Mouse (Mus musculus): ENCODE measurements around the gene Gm11127.
"Not testable (repeated sequence)": the region's sequence is repeated elsewhere in the genome, so short reads cannot be mapped to it uniquely, and the experiment has no call there.

Gene Gm11127

GRCm38 (mm10) chr17:36031583-36032331, 26.4 kb downstream of the Gm11127 start:
- peak; percentile 76 for DNase-seq (ENCODE audit: low read depth, low spot score)

DNA sequence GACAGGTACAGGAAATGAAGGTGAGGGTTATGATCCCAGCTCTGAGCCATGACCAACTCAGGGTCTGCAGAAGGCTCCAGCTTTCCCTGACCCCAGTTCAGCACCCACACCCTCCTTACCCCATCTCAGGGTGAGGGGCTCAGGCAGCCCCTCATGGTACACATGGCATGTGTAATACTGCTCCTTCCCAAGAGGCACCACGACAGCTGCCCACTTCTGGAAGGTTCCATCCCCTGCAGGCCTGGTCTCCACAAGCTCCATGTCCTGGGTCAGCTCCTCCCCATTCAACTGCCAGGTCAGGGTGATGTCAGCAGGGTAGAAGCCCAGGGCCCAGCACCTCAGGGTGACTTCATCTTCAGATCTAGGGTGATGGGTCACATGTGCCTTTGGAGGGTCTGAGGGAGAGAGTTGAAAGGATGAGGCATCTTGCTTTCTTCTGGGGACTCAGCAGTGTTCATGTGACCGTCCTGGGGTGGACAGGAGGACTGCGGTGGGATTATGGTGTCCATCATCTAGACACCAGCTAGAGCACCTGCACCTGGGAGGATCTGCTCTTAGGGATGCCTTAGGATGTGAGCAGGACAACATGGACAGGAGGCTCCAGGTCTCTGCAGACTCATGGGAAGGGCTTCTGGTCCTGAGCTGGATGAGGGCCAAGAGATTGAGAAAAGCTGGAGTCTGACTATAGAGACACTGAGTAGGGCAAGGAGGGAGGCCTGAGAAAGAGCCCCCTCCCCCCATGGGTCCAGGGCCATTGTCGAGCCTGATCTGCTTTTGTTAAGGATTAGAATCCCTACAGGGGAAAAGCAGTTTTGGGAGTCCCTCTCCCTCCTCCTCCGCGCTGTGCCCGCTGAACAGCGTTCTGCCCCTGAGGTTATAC, 27.2 kb downstream of the Gm11127 start:
- DNase-seq (ENCODE audit: low read depth, low spot score): not testable (repeated sequence)

DNA sequence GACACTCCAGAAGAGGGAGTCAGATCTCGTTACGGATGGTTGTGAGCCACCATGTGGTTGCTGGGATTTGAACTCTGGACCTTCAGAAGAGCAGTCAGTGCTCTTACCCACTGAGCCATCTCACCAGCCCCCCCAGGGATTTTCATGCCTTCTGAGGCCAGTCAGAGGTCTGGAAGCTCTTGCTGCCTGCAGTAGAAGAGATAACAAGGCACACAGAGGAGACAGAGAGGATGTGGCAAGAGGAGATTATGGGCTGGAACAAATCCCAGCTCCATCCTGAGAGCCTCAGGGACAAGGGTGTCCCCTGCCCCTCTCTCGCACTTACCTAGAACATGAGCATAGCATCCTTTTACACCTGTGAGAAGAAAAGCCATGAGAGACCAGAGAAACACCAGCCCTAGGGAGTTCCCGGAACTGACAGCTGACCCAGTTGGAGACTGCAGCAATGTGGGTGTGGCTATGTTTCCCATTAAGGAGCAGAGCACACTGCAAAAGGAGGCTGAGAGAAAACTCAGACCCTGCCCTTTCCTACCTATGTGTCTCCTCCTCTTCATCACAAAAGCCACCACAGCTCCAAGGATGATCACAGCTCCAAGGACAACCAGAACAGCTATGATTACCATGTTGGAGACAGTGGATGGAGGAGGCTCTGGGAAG, 28.0 kb downstream of the Gm11127 start:
- not testable (repeated sequence) for DNase-seq (ENCODE audit: low read depth, low spot score)

DNA sequence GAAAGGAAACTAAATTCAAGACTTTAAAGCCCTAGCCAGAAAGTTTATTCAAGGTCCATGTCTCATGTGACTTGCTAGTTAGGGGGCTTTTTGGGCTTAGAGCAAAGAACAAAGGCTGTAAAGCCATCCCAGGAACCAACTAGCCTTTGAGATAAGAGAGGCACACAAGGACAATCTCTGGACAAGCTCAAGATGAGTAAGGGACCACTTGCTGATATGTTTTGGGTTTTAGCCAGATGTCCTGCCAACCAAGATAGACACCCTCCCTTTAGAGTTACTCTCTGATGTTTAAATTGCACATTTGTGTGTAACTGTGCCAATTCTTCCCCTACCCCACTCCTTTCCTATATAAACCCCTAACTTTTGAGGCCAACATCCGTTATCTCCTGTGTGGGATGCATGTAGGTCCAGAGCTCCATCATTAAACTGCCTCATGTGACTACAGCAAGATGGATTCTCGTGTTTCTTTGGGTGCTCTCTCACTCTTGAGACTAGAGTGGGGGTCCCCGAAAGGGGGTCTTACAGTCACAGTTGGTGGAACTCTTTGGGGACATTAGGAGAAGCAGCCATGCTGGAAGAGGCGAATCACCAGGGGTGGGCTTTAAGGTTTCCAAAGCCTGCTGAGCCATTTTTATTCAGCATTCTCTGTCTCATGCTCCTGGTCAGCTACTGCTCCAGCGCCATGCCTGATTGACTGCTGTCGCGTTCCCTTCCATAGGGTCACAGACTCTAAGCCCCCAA, 29.1 kb downstream of the Gm11127 start:
- DNase-seq (ENCODE audit: low read depth, low spot score): no peak

DNA sequence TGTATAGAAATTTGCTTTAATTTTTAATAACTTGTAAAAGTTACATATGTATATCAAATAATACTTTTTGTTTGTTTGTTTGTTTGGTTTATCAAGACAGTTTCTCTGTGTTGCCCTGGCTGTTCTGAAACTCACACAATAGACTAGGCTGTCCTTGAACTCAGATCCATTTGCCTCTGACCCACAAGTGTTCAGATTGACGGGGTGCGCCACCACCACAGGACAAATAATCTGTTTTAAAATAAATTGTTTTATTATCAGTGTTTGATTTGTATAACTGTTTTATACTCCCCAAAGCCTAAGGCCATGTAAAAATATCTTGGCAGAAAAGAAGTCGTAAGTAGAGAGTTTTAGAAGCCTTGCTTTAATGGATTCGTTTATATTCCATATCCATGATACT, 30.5 kb downstream of the Gm11127 start:
- DNase-seq (ENCODE audit: low read depth, low spot score): no peak

GRCm38 (mm10) chr17:36025901-36026300, 32.3 kb downstream of the Gm11127 start:
- DNase-seq (ENCODE audit: low read depth, low spot score): no peak

DNA sequence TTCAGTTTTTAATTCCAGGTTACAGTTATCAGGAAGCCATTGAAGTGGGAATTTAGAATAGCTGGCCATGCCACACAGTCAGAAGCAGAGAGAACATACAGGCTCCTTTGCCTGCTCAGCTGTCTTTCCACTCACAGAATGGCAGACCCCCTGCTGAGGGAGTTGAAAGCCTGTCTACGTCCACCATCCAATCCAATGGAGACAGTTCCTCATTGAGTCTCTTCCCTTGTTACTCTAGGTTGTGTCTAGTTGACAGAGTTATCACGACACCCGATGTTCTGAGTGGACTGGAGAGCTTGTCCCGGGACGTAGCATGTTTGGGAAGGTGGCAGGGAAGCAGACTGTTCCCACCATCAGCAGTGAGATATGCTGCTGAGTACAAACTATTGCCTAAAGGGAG, 33.0 kb downstream of the Gm11127 start:
- DNase-seq (ENCODE audit: low read depth, low spot score): no peak

DNA sequence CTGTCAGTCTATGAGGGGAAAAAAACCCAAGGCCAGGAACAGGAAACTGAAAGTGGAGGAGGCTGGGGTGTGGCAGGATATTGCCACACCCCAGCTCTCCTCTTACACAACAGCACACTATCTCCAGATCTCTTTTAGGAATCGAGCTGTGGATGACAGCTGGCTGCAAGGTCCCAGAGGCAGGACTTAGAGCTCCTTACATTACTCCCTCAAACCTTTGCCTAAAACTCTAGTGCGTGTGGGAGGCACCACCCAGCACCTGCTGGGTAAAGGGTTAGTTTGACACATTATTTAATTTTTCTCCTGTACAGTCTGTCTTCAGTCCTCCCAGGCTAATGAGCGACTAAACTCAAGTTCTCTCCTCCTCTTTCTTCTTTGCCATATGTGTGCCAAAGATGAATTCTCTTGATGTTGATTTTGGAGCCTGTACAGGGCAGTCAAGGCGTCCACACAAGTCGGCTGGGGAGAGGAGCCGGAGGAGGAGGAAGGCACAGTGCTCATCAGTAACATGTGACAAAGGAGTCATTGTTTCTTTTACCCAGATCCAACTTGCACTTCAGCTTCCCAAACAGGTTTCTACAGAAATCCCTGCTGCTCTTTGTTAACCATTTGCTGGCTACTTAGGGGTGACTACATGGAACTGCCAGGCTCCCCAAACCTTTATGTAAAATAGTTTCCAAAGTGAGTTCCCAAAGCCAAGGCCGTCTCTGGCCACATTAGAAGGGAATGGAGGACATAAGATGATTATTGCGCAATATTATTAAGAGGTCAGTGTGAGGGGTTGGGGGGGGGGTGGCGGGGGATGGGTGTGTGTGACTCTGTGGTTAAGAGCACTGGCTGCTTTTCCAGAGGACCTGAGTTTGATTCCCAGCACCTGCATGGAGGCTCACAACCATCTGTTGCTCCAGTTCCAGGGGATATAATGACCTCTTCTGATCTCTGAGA, 34.2 kb downstream of the Gm11127 start:
- DNase-seq (ENCODE audit: low read depth, low spot score): no peak

DNA sequence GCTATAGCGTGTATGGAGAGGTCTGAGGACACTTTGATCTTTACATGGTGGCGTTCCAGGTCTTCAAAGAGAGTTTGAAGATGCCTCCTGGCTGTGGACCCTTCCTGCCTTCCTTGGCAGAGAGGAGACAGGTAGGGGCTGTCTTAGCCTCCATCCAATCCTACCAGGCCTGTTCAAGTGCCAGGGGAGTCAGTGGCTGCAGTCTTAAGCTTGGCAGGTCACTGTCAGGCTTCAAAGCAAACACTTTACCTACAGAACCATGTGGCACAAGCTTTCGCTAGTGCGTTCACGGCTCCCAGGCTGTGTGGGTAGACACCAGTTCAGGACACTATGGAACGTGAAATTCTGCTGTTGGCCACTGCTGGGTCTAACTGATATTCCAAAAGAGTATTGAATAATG, 35.2 kb downstream of the Gm11127 start:
- DNase-seq (ENCODE audit: low read depth, low spot score): no peak

- DNase-seq (ENCODE audit: low read depth, low spot score): no peak
Measured at GRCm38 (mm10) chr17:36022098-36022497, 36.1 kb downstream of the Gm11127 start.

DNA sequence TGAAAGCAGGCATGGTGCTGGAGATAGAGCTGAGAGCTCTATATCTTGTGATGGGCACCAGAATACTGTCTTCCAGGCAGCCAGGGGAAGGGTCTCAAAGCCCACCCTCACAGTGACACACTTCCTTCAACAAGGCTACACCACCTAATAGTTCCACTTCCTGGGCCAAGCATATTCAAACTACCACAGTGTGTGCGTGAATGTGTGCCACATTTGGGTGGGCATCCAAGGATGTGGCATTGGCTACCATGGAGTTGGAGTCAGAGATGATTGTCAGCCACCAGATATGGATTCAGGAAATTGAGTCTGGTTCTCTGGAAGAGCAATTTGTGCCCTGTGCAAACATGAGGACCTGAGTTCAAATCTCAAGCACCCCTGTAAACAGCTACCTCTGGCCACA, 36.9 kb downstream of the Gm11127 start:
- DNase-seq (ENCODE audit: low read depth, low spot score): peak; percentile 34

DNA sequence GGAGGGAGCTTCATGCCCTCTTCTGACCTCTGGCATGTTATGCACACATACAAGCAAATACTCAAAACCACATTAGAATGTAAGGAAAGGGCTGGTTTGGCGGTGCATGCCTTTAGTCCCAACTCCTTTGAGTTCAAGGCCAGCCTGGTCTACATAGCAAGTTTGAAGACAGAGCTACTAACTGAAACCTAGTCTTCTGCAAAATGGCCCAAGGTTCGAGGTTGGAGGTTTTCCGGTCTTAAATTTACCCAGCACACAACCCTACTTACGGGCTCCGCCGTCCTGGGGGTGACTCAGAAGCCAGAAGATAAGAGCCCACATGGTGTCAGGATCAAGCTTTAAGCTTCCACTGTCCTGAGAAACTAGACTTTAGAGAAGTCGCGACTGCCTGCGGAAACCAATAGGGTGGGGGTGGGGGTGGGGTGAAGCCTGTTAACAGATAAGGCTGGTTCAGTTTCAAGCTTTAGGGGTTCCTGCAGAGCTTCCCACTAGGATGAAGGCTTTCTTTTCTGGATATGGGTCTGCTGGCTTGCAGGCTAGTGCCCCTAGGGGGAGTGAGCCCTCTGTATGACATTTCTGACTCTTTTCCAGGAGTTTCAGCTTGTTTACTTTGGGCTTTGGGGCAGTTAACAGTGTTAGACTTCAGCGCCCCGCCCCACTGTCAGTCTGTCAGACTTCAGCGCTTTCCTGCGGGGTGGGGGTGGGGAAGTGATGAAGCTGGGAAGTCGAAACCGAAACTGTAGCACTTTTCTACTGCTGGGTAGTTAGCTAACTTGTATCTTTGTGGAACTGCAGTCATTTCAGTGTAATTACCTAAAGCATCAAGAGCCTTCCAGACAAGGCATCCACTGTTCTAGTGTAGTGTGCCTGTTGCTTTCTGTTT, 37.7 kb downstream of the Gm11127 start, which contains the start of gene H2-T24:
TSS of gene H2-T24 (minus strand) at position 370 of the 883 bp plus-strand sequence.
- peak; percentile 96 for DNase-seq (ENCODE audit: low read depth, low spot score)

- DNase-seq (ENCODE audit: low read depth, low spot score): peak; percentile 37
Measured at GRCm38 (mm10) chr17:36019519-36019918, 38.7 kb downstream of the Gm11127 start.

DNA sequence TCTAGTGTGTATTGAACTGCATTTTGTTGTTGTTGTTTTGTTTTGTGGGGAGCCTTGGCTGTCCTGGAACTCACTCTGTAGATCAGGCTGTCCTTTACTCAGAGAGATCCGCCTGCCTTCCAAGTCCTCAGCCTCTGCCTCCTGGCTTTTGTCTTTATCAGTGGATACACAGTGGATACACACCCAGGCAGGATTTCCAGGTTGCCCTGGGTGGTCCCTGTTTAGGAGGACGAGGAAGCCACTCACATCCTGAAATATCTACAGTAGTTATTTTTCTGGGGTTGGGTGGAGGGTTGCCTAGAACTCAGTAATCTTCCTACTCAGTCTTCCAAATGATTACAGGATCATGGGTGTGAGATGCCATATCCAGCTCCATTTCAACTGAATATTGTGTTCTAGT, 39.2 kb downstream of the Gm11127 start:
- no peak for DNase-seq (ENCODE audit: low read depth, low spot score)

- no peak for DNase-seq (ENCODE audit: low read depth, low spot score)
Measured at GRCm38 (mm10) chr17:36017046-36017445, 41.1 kb downstream of the Gm11127 start.

DNA sequence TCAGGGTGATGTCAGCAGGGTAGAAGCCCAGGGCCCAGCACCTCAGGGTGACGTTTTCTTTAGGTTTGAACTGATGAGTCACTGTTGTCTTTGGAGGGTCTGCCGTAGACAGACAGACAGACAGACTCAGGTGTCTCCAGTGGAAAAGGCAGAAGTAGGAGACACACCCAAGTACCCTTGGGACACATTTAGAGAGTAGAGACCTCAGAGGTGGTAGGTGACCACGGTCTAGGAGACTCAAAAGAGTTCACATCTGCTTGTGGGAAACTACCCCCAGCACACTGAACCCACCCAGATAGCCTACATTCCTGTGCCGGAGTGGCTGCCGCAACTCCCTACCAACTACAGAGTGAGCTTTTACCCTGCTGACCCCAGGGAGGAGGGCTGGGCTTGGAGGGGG, 43.2 kb downstream of the Gm11127 start:
- no peak for DNase-seq (ENCODE audit: low read depth, low spot score)
